Mouse (Mus musculus) c-Kit-negative CD71-positive TER-119-positive erythroid progenitor cells, embryonic 14.5 days (primary cell): ENCODE measurements around the gene Tent5a.

Experiments used
- DNase-seq: peaks from one replicate; pipeline ENCODE4 v3.0.0-alpha.2; 2013; ENCODE audit warnings: low read depth, low spot score

Gene Tent5a

DNA sequence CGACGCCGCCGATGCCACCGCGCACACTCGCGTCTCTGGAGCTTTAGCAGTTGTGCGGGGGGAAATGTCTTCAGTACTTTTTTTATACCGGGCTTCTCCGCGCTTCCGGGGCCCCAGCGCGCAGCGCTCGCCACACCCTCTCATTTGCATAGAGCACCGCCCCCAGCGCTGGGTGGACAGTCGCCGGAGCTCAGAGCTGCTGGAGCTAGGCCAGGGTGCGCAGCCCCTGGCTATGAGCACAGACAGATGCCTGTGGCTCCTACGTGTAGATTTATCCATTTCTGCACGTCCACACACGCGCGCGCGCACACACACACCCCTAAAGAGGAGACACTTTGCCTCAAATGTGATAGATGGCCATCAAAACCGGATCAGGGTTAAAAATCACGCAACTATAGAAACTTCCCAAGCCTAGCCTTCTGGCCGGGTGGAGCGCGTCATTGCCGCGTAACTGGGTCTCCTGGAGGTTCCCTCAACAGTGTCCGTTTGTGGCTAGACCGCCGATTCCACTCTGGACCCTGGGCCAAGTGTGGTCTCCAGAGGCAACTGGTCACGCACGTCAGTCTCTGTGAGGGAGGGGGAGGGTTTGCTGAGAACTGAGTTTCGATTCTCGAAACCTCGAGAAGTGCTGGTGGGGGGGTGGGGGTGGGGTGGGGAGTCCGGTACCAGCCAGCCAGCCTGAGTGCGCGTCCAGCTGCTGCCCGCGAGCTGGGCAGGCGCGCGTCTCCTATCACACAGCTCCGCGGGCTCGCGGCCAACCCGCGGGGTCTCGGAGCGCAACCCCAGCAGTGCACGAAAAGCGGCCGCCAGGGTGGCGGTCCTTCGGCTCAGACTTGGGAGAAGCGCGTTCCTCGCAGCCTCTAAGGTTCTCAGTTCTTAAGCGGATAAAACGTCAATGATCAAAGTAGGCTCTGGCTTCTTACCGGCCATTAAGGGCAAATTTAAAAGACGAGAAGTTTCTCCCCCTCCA, at the start of gene Tent5a:
Gene Tent5a (minus strand): TSS at position 107 of the 970 bp plus-strand sequence.
- no peak for DNase-seq

DNA sequence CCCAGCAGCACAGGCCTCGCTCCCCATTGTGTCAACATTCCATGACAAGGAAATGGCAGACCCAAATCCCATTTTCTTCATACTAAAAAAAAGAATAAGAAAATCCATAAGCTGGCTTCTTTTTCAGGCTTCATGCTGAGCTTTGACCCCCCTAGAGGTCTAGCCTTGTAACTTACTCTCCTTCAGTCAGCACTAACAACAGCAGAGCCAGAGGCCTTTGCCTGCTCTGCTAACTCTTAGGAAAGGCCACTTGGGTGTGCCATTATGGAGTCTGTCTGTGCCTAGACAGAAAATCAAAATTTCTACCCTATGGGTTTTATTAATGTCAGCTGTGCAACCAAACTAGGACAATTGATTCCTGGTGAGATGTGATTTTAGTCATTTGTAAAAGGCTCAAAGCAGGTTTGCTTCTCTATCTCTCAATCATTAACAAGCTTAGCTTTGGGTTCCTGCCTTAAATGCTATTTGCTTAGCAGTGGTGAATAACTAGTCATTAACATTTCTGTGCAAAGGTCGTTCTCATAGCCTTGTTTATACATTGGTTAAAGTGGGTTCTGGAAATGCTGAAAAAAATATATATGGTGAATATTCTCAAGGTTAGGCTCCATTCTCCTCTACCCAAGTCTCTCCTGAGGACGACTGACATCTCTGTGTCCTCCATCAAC, 49.6 kb upstream of the Tent5a start:
- no peak for DNase-seq

DNA sequence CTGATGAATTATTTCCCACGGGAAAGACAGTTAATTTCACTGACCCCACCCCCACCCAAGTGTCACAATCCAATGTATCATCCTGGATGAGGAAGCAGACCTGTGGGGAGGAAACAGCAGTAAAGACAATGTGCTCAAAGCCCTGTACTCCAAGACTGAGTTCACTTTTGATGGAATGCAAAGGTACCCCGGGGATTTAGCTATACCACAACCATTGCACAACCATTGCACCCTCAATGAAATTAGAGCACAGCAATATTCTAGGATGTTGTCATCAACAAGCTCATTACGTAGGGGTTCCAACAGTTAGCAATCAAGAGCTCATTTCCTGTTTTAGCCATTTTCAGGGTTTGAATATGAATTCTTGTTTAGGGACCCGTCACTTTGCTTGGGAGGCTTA, 48.0 kb upstream of the Tent5a start:
- no peak for DNase-seq

DNA sequence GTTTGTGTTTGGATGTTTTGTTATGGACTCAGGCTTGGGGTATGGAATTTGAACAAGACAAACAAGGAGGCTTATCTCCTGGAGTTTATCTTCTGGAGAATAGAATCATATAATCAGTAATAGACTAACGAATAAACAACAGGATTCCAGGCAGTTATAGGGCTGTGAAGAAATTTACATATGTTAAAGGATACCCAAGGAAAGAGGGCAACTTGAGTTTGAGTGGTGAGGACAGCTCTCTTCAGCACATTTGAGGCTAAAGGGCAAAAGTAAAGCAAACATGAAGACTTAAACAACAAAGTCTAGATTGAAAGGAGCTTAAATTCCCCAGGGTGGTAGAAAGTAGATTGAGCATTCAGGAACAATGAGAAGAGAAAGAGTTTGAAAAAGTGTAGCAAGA, 44.9 kb upstream of the Tent5a start:
- DNase-seq = no peak

DNA sequence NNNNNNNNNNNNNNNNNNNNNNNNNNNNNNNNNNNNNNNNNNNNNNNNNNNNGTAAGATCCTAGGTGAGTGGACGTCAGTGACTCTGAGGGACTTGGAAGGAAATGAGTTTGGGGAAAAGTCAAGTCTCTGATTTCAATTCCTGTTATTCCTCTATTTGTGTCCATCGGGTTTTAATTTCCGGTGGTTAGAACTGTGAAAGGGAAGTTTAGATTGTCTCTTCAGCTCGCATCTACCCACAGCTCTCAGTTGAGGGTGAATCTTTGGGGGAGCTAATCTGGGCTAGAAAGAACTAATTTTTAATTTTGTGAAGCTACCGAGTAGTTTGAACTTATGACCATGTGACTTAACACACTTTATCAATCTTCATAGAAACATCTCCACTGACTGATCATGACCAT, 42.4 kb upstream of the Tent5a start:
- DNase-seq = no peak

DNA sequence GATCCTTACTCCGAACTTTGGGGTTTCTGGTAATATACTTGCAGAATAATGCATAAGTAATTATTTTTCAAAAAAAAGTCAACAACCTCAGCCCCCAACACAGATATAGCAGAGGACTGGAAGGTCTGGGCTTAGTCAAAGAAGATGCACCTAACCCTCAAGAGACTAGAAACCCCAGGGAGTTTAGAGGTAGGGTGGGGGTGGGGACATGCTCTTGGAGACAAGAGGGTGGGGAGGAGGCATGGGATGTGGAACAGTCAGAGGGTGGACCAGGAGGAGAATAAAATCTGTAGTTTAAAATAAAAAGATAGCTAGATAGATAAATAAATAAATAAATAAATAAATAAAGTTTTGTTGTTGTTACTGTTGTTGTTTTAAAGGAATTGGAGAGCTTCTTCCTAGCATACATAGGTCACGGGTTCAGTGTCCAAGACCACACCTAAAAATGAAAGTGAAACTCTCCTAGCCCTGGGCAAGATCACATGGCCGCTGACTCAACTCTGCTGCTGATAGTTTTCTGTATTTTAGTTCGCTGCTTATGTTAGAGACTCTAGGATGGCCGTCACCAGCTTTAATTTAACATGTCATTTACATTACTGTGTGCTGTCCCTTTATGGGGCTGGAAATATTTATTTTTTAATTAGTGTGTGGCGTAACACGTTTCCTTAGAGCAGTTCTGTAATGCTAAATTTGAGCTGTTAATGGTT, 30.2 kb upstream of the Tent5a start:
- DNase-seq = no peak

DNA sequence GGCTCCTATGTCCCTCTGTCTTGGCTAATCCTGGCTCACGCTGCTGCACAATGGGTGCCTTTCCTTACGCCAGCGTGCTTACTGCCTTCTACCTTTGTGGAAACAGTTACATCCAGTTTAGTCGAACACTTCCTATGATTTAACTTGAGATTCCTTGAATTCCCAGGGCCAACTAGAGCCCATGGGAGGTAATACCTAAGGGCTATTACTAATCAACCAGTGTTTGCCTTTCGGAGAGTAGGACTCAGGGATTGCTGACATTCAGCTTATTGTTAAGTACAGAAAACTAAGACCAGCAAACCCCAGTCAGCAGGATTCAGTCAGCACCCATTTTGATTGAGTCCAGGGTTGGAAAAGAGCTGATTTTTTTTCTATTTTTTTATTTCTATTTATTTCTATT, 28.4 kb upstream of the Tent5a start:
- DNase-seq = no peak

DNA sequence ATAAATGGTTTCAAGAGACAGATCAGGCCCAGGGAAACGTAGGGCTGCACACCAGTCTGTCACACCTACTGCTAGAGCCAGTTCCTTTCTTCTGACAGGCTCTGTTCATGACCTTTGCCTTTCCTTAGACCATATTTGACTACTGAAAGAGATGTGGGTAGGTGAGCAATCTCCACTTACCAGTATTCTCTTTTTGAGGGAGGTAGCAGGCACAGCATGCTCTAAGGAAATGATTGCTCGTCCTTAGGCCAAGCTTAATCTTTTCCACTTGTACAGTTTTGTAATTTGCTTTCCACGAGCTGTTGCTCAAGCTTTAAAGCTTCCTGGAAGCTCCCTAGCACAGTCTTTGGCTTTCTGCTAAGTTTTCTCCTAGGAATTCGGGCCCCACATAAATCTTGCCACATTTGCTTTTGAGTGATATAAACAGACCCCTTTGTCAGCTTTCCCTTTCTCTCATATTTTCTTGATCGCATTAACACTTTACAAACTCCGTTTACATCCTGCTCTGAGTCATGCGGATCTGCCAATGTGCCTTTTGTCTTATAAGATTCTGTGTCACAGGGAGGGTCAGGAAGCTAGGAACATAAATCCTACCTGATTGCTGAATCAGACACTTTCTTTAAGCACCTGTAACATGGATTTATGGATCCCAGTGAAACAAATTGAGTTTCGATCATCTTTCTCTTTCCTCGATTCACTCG, 20.8 kb upstream of the Tent5a start:
- no peak for DNase-seq

DNA sequence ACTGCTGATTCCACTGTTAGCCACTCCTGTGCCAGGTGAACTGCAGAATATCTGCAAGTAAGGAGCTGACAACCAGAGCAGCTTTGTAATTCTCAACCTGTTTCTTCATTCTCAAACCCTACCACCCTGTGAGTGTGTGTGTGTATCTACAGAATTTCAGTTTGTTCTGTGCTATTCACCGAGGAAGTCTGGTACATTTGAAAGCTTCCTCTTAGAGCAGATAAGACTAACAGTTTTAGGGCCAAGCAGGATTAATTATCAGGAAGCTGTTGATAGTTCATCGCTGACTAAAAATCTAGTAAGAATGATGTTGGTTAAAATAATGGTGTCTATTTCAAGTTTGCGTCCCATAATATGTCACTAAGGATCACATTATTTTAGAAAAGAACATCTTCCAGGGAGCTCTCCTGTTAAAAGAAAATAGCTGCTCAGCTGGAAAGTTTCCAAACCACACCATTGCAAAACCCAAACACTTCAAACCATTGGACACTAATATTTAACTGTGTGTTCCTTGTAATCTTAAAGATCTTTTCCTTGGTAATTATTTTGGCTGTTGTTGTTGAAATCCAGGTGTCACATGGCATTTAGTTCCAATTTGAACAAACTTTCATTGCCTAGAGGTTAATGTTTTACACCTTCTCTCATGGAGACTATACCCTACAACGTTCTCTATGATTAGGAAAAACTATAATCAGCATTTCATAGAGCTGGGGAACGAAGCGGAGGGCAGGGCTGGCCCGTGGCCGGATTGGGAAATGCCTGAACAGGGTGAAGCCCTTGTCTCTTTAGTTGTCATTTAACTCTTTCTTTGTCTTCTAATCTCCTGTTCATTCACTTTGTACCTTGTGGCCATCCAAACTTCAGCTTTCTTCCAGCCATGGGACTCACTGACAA, 16.0 kb upstream of the Tent5a start:
- no peak for DNase-seq

DNA sequence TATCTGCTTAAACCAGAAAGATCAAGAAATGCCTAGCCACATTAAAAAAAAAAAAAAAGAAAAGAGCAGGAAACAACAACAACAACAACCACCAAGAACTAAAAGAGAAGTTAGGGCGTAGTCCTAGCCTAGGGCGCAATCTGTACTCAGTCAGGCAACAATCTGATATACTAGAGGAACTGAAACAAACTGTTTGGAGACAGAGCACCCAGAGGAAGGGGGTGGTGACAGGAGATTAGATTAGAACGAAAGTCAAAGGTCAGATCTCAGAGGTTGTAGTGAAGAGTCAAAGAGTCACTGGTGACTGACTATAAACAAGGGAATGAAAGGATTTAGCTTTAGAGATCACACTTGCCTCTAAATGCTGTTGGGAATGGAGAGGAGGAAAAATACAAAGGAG, 13.2 kb upstream of the Tent5a start:
- no peak for DNase-seq

DNA sequence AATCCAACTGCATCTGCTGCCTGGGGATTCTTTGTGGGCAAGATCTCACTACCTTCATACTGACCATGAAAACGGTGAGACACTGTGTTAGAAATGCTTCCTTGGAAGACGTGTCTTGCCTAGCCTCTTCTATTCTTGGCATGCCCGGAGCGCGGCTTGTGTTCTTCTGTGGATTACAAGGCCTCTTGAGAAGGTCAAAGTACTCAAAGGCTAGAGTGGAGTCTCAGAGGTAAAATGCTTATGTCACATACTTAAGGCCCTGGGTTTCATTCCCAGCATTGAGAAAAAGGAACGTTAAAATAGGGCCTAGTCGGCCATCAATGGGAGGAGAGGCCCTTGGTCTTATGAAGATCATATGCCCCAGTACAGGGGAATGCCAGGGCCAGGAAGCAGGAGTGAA, 8.9 kb upstream of the Tent5a start:
- no peak for DNase-seq

DNA sequence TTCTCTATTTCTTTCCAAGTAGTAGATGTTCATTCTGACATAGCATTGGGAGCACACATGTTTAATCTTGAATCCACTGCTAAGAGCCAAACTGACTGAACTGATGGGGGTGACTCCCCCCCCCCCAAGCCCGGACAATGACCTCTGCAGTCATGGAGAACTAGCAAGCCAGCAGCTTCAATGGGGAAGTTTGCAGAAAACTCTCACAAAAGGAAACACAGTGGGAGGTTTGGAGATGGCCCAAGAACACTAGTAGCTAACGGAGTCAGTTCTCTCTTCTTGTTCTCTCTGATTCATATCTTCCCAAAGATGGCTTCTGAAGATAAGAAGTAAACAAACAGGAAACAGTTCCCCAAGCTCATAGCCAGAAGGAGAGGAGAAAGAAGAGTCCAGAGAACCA, 4.4 kb upstream of the Tent5a start:
- DNase-seq = no peak

DNA sequence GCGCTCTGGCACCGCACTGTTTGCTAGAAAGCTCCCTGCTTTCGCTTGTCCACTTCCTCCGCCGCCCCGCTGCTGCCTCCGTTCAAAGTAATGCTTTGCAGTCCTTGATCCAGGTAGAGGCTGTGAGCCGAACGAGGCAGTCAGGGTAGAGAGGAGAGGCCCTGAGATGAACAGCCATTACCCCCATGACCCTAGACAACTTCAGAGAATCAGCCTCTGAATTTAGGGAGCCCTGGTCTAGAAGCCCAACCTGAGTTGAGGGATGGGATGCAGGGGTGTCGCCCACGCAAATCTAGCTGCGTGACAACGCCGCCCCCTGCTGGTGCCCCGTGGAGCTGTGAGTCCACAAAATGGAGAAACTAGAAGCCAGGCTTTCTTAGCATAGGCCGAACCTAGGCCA, 1.1 kb upstream of the Tent5a start:
- no peak for DNase-seq

DNA sequence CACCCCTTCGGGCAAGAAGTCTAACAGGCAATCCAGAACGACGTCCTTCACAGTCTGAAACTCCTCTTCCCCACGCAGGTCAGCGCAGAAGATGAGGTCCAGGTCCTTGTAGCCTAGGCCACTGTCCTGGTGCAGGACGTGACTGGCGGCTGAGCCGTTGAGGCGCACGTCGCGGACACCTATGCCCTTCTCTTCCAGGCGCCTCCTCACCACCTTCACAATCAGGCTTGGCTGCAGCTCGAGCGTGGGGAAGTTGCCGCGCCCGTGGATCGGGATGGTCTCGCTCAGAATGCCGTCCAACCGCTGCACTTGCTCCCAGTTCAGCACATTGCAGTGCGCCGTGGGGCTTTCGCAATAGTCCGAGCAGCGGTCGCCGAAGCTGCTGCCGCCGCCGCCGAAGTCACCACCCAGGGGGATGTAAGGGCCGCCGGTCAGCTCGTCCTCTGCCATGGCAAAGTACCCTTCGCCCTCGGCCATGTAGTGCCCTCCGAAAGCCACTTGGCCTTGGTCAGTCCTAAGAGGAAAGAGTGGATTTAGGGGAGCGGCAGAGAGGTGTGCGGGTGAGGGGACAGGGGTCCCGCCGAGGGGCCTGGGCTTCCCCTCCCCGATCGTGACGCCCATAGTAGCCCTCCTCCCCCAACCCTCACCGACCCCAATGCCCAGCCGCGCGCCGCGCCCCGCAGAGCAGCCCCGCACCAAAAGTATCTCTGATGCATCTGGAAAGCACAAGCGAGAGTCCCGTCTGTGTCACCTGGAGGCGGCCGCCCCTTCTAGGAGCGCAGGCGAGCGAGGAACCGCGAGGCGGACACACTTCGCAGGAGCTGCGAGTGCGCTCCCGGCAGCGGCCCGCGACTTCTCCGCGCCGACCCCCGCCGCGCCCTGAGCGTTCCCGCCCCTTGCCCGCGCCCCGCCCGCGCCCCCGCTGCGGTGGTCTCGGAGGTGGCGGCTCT, 581 bp downstream of the Tent5a start:
- DNase-seq = no peak

DNA sequence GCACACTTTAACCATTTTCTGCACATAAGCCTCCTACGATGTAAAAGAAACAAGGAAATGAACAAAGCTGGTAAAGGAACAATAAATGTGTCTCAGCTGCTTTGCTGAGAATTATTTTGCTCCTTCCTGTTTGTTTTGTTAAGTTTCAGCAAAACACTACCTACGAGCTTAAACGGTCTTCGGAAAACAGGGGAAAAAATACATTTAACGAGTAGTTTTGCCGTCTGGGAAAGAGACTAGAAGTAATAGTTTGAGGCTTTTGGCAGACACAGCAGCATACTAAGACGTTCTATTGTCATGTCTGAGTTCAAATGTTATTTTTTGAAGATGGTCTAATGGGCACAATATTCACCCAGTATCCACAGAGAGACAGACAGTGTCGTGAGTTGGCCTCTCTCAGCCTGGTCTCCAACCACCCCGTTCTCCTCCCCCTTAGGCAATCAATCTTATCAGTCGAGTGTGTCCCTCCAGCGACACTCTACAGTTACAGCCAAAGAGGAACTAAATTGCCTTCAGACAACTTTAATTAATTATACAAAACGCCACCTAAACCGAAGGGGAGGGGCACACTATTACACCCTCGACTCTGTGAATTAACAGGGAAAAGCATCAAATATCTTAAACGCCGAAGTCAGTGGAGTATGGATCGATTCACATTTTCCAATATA, 1.8 kb downstream of the Tent5a start:
- no peak for DNase-seq

DNA sequence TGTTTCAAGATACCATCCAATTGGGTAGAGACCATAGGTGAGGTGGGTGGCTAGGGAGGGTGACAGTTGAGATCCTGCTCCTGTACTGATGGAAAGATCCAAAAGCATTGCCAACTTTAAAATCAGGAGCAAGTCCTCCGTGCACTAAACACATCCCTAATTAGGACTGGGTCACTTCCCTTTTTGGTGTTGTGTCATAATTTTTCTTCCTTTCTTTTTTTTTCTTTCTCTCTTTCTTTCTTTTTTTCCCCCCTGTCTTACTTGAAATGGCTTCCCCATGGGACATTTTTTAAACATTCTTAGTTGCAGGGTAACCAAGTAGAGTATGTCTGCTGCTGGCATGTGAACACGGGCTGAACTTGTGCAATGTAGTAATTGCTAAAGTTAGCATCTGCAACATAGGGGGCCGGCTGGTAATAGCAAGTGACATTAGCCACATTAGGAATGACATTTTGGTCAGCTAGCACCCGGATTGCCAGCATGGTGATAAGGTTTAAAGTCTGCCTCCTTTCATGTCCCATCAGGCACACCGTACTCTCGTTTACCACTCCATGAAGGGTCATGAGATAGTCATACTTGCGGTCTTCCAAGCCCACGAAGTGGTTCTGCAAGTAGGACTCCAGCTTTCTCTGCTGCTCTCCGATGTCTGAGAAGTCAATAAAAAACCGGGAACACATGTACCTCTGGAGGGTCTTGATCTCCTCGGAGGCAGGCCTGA, 2.8 kb downstream of the Tent5a start:
- no peak for DNase-seq

DNA sequence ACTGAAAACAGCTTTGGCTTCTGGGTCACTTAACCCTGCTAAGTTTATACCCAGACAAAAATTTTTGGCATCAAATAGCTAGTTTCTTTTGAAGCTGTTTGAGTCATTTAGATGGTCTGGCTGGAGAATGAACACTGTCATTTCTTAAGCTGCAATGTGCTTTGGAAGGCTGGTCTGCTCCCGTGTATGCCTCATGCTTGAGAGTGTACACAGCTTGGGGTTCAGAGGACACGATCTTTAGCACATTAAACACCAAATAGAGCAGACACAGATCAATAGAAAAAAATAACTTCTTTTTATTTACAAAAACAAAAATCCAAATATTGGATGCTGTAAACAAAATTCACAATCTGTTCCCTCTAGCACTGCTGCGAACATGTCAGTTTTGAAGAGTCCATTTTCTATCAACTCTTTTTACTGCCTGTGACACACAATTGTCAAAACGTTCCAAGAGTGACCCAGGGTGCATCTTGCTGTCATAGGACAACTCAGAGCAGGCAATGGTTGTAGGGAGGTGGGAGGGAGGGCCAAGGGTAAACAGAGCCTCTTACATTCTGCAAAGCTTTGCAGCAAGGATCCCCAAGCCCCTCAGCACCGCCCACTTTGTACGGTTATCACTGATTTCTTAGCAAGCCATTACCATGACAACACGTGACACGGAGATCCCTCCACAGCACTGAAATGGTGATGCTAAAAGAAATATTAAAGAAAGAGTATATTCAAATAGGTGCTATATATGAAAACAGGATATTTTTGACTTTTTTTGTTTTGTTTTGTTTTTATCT, 6.8 kb downstream of the Tent5a start:
- DNase-seq = no peak

DNA sequence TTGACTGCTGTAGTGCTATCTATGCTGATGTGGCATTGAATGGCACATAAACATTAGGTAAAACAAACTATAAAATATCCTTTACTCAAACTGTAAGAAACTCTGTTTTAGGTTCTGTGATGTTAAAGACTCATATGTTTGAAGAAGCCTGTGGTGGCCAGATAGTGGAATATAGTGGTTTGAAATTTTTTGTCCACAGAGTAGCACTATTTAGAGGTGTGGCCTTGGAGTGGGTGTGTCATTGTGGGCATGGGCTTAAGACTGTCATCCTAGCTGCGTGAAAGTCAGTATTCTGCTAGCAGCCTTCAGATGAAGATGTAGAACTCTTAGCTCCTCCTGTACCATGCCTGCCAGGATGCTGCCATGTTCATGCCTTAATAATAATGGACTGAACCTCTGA, 11.0 kb downstream of the Tent5a start:
- DNase-seq = no peak
